In genomic region chr13:64865397-64865796, GRCm38 (mm10) we compare ENCODE assay signal across 51 mouse cellular contexts. TPM values are rescaled to one million over a fixed set of nuclear protein-coding genes. Genes with fewer than 3 reads are reported as not detected.
"Had no signal": no experiment of that assay in that cellular context is flagged by ENCODE, and none has a peak within 500 bp of the region (broad histone marks: within the 10 kb centered on the region; RNA-seq: fewer than 3 reads in every experiment).

No protein-coding gene starts in this region.

- H3K4me1 ChIP-seq: heart, embryonic 12.5 days; heart, embryonic 13.5 days; heart, embryonic 15.5 days; hindbrain, embryonic 10.5 days; hindbrain, embryonic 12.5 days; hindbrain, embryonic 13.5 days; hindbrain, embryonic 15.5 days; intestine, embryonic 15.5 days; kidney, embryonic 15.5 days had no signal

- H3K9me3 ChIP-seq: heart, embryonic 12.5 days; heart, embryonic 13.5 days; heart, embryonic 15.5 days; hindbrain, embryonic 10.5 days; hindbrain, embryonic 12.5 days; hindbrain, embryonic 13.5 days; hindbrain, embryonic 15.5 days; intestine, embryonic 15.5 days; kidney, embryonic 15.5 days had no signal

- ATAC-seq: hindbrain, embryonic 16.5 days; hindbrain, postnatal 0 days; inflammation-experienced regulatory T-cells, adult 6 months; intestine, embryonic 15.5 days; intestine, embryonic 16.5 days; intestine, postnatal 0 days had no signal

- H3K36me3 ChIP-seq: heart, embryonic 12.5 days; heart, embryonic 13.5 days; heart, embryonic 15.5 days; hindbrain, embryonic 10.5 days; hindbrain, embryonic 12.5 days; hindbrain, embryonic 13.5 days; hindbrain, embryonic 15.5 days; intestine, embryonic 15.5 days; kidney, embryonic 15.5 days had no signal

- H3K4me3 ChIP-seq: heart, embryonic 12.5 days; heart, embryonic 13.5 days; heart, embryonic 15.5 days; hindbrain, embryonic 10.5 days; hindbrain, embryonic 12.5 days; hindbrain, embryonic 13.5 days; hindbrain, embryonic 15.5 days; intestine, embryonic 15.5 days; kidney, embryonic 15.5 days; layer of hippocampus, adult 2 months; left cerebral cortex, adult 2 months had no signal

- H3K27me3 ChIP-seq: heart, embryonic 12.5 days; heart, embryonic 13.5 days; heart, embryonic 15.5 days; hindbrain, embryonic 12.5 days; hindbrain, embryonic 13.5 days; hindbrain, embryonic 15.5 days; intestine, embryonic 15.5 days; kidney, embryonic 15.5 days had no signal

- H3K9ac ChIP-seq: heart, embryonic 12.5 days; heart, embryonic 13.5 days; heart, embryonic 15.5 days; hindbrain, embryonic 12.5 days; hindbrain, embryonic 13.5 days; hindbrain, embryonic 14.5 days; hindbrain, embryonic 15.5 days; intestine, embryonic 15.5 days; kidney, embryonic 15.5 days had no signal

- DNase-seq: heart, postnatal 10 days; heart, postnatal 14 days; heart, postnatal 36 days; heart, postnatal 4 days; kidney, adult 11 months; kidney, adult 18-20 months; kidney, adult 2 months; kidney, adult 8-10 months; kidney, adult 9 months; kidney, postnatal 10 days; kidney, postnatal 14 days; kidney, postnatal 25 days; kidney, postnatal 36 days; kidney, postnatal 4 days; layer of hippocampus, adult 9-11 months; layer of hippocampus, postnatal 36 days had no signal

- H3K27ac ChIP-seq: heart, embryonic 13.5 days; heart, embryonic 15.5 days; hindbrain, embryonic 10.5 days; hindbrain, embryonic 12.5 days; hindbrain, embryonic 13.5 days; hindbrain, embryonic 14.5 days; hindbrain, embryonic 15.5 days; hindbrain, postnatal 0 days; intestine, embryonic 15.5 days; kidney, embryonic 15.5 days; kidney, postnatal 0 days; layer of hippocampus, adult 2 months; left cerebral cortex, adult 2 months had no signal

RNA-seq across cellular contexts. Expression of gene Cntnap3, which starts 38.4 kb away (rescaled TPM):
- total RNA-seq: heart, postnatal 14 days; heart, postnatal 25 days; heart, postnatal 36 days; hematopoietic stem cell, adult 5-6 weeks had no signal
- polyA plus RNA-seq: heart, embryonic 13.5 days; heart, embryonic 14.5 days; heart, postnatal 0 days; hindbrain, embryonic 10.5 days; hindbrain, embryonic 11.5 days; inflammation-experienced regulatory T-cells, adult 6 months had no signal

RNA-seq across cellular contexts. Expression of gene Spata31, which starts 51.8 kb away (rescaled TPM):
- total RNA-seq: heart, postnatal 10 days; heart, postnatal 14 days; heart, postnatal 25 days; heart, postnatal 36 days; heart, postnatal 4 days; hematopoietic stem cell, adult 5-6 weeks; hindbrain, postnatal 0 days; layer of hippocampus, adult 18-20 months; layer of hippocampus, adult 2 months; layer of hippocampus, adult 8-10 months; layer of hippocampus, postnatal 10 days; layer of hippocampus, postnatal 14 days; layer of hippocampus, postnatal 25 days; layer of hippocampus, postnatal 36 days; left cerebral cortex, adult 18-20 months; left cerebral cortex, adult 2 months; left cerebral cortex, adult 8-10 months had no signal
- polyA plus RNA-seq: heart, embryonic 12.5 days; heart, embryonic 13.5 days; heart, embryonic 14.5 days; heart, embryonic 15.5 days; heart, embryonic 16.5 days; heart, postnatal 0 days; hindbrain, embryonic 10.5 days; hindbrain, embryonic 11.5 days; hindbrain, embryonic 12.5 days; hindbrain, embryonic 13.5 days; hindbrain, embryonic 14.5 days; hindbrain, embryonic 15.5 days; hindbrain, embryonic 16.5 days; hindbrain, postnatal 0 days; inflammation-experienced regulatory T-cells, adult 6 months; intestine, embryonic 14.5 days; intestine, embryonic 15.5 days; intestine, embryonic 16.5 days; intestine, postnatal 0 days; kidney, adult 2 months; kidney, embryonic 14.5 days; kidney, embryonic 15.5 days; kidney, embryonic 16.5 days; kidney, postnatal 0 days; large intestine, adult 2 months had no signal
